Mouse (Mus musculus) myocyte (in vitro differentiated cells): ENCODE measurements around the gene Hebp2. TPM values are rescaled to one million over a fixed set of nuclear protein-coding genes. Genes with fewer than 3 reads are reported as not detected.
"Not testable (repeated sequence)": the region's sequence is repeated elsewhere in the genome, so short reads cannot be mapped to it uniquely, and the experiment has no call there.

ENCODE experiments used
- H3K27me3 ChIP-seq: one replicate; pipeline ENCODE4 v1.6.1; 2011; ENCODE audit not compliant: control insufficient read depth, insufficient read depth, insufficient read length
- H3K36me3 ChIP-seq: one replicate; pipeline ENCODE4 v1.6.1; 2011; ENCODE audit not compliant: control insufficient read depth, insufficient read depth
- H3K4me2 ChIP-seq: one replicate; pipeline ENCODE4 v1.6.1; 2011; ENCODE audit warnings: low read depth, control low read depth
- H3K4me3 ChIP-seq: one replicate; pipeline ENCODE4 v1.5.1; 2011; ENCODE audit warnings: mild to moderate bottlenecking, control low read depth, moderate library complexity
- H3K79me2 ChIP-seq: one replicate; pipeline ENCODE4 v1.6.1; 2011; ENCODE audit not compliant: control insufficient read depth, insufficient read depth
- H3ac ChIP-seq: one replicate; pipeline ENCODE4 v1.6.1; 2011; ENCODE audit not compliant: control insufficient read depth, insufficient read length
- CEBPB ChIP-seq: IDR thresholded peaks from 2 replicates; pipeline ENCODE4 v1.6.1; 2011; ENCODE audit warnings: mild to moderate bottlenecking, moderate library complexity; ENCODE audit not compliant: poor library complexity, insufficient read depth, severe bottlenecking
- E2F4 ChIP-seq: IDR thresholded peaks from one replicate; pipeline ENCODE4 v1.6.1; 2011; ENCODE audit warnings: mild to moderate bottlenecking, control low read depth, moderate library complexity; ENCODE audit not compliant: insufficient read depth
- MAX ChIP-seq: IDR thresholded peaks from one replicate; pipeline ENCODE4 v1.6.1; 2011; ENCODE audit warnings: low read depth, mild to moderate bottlenecking, control low read depth
- MYOD1 ChIP-seq, 3 experiments: IDR thresholded peaks; one replicate each; pipeline ENCODE4 v1.6.1; 2011; ENCODE audit warnings: control low read depth in 2 of 3, low read depth in 2 of 3, mild to moderate bottlenecking in 2 of 3, moderate library complexity in 1 of 3; ENCODE audit not compliant: insufficient read length in 2 of 3, control insufficient read depth in 1 of 3
- MYOG ChIP-seq, 3 experiments: IDR thresholded peaks; one replicate each; pipeline ENCODE4 v1.6.1; 2011; ENCODE audit warnings: control low read depth in 2 of 3, low read depth in 2 of 3, mild to moderate bottlenecking in 2 of 3; ENCODE audit not compliant: insufficient read length in 2 of 3, control insufficient read depth in 1 of 3, insufficient read depth in 1 of 3
- POLR2A ChIP-seq: IDR thresholded peaks from one replicate; pipeline ENCODE4 v1.6.1; 2011; ENCODE audit warnings: low read depth, mild to moderate bottlenecking, control low read depth, moderate library complexity; ENCODE audit not compliant: insufficient read length
- POLR2AphosphoS2 ChIP-seq: IDR thresholded peaks from one replicate; pipeline ENCODE4 v1.6.1; 2011; ENCODE audit warnings: low read depth, control low read depth; ENCODE audit not compliant: insufficient read length
- REST ChIP-seq: IDR thresholded peaks from one replicate; pipeline ENCODE4 v1.6.1; 2011; ENCODE audit warnings: mild to moderate bottlenecking, control low read depth, moderate library complexity; ENCODE audit not compliant: insufficient read depth, insufficient read length
- SRF ChIP-seq: IDR thresholded peaks from one replicate; pipeline ENCODE4 v1.6.1; 2011; ENCODE audit warnings: low read depth; ENCODE audit not compliant: control insufficient read depth, insufficient read length
- TCF12 ChIP-seq: IDR thresholded peaks from one replicate; pipeline ENCODE4 v1.6.1; 2011; ENCODE audit warnings: mild to moderate bottlenecking, control low read depth; ENCODE audit not compliant: poor library complexity, insufficient read depth, severe bottlenecking
- TCF3 ChIP-seq: IDR thresholded peaks from one replicate; pipeline ENCODE4 v1.6.1; 2011; ENCODE audit warnings: low read depth, control low read depth; ENCODE audit not compliant: insufficient read length
- USF1 ChIP-seq: IDR thresholded peaks from one replicate; pipeline ENCODE4 v1.6.1; 2011; ENCODE audit warnings: low read depth, mild to moderate bottlenecking, control low read depth, moderate library complexity
- polyA plus RNA-seq: library from polyadenylated mRNA; unstranded; fragments of >200 nt; fragmentation: generic; extraction: Trizol; gene quantifications from one replicate; pipeline ENCODE4 v1.2.1, GENCODE M21; 2012; ENCODE audit warnings: missing spikeins

Hebp2 gene
- polyA plus RNA-seq, 1 experiment, result 9.7 TPM

GRCm38 (mm10) chr10:18561445-18561844 lies 15.6 kb upstream of the Hebp2 start:
- Histone ChIP-seq H3K36me3 (no peaks in the 10 kb centered on the region), H3K4me3 (no peak overlapping the region), H3K4me2 (no peak overlapping the region), H3ac (no peak overlapping the region), H3K79me2 (no peaks in the 10 kb centered on the region), H3K27me3 (no peaks in the 10 kb centered on the region)
- no peak for TF ChIP-seq MYOD1 (IDR thresholded peaks at IDR 0.05; ENCODE audit: control insufficient read depth in 1 of 3, insufficient read length in 2 of 3, low read depth in 2 of 3)
- no peak for TF ChIP-seq MYOG (IDR thresholded peaks at IDR 0.05; ENCODE audit: control insufficient read depth in 1 of 3, insufficient read depth in 1 of 3, insufficient read length in 2 of 3, low read depth in 2 of 3)
- no peak for TF ChIP-seq CEBPB
- TF ChIP-seq REST, result no peak
- TF ChIP-seq POLR2AphosphoS2, result no peak
- TF ChIP-seq POLR2A, result no peak
- TF ChIP-seq USF1, result no peak
- no peak for TF ChIP-seq MAX
- no peak for TF ChIP-seq TCF3
- TF ChIP-seq TCF12, result no peak
- no peak for TF ChIP-seq E2F4

GRCm38 (mm10) chr10:18559076-18559475 lies 13.2 kb upstream of the Hebp2 start:
- H3K79me2 ChIP-seq, H3K27me3 ChIP-seq: not testable (repeated sequence)

GRCm38 (mm10) chr10:18549321-18550216 lies 3.7 kb upstream of the Hebp2 start:
- Histone ChIP-seq H3K79me2 (no peaks in the 10 kb centered on the region), H3K4me2 (no peak overlapping the region), H3K4me3 (no peak overlapping the region), H3ac (no peak overlapping the region), H3K27me3 (no peaks in the 10 kb centered on the region), H3K36me3 (no peaks in the 10 kb centered on the region)
- TF ChIP-seq POLR2A (no peak), CEBPB (no peak)

More at GRCm38 (mm10) chr10:18559076-18559475, 13.2 kb upstream of the Hebp2 start:
- H3K4me2 ChIP-seq, H3ac ChIP-seq, H3K4me3 ChIP-seq, H3K36me3 ChIP-seq: not testable (repeated sequence)

GRCm38 (mm10) chr10:18547381-18547780 lies 1.5 kb upstream of the Hebp2 start:
- H3K79me2 ChIP-seq, result no peaks in the 10 kb centered on the region
- TF ChIP-seq POLR2A, result no peak
- no peak for TF ChIP-seq USF1
- no peak for TF ChIP-seq SRF
- TF ChIP-seq MYOG (IDR thresholded peaks at IDR 0.05; ENCODE audit: control insufficient read depth in 1 of 3, insufficient read depth in 1 of 3, insufficient read length in 2 of 3, low read depth in 2 of 3), result no peak
- TF ChIP-seq MAX, result no peak
- TF ChIP-seq POLR2AphosphoS2, result no peak
- TF ChIP-seq REST, result no peak
- no peak for TF ChIP-seq TCF12
- no peak for TF ChIP-seq CEBPB
- TF ChIP-seq TCF3, result no peak
- no peak for TF ChIP-seq E2F4
- TF ChIP-seq MYOD1 (IDR thresholded peaks at IDR 0.05; ENCODE audit: control insufficient read depth in 1 of 3, insufficient read length in 2 of 3, low read depth in 2 of 3), result no peak

GRCm38 (mm10) chr10:18545309-18545708 lies 567 bp downstream of the Hebp2 start:
- peak overlapping the region; percentile 30 for H3K4me3 ChIP-seq
- no peaks in the 10 kb centered on the region for H3K79me2 ChIP-seq
- no peaks in the 10 kb centered on the region for H3K36me3 ChIP-seq
- H3ac ChIP-seq, result no peak overlapping the region
- TF ChIP-seq POLR2AphosphoS2 (no peak), TCF3 (no peak), MAX (no peak), E2F4 (no peak), USF1 (no peak), TCF12 (no peak), SRF (no peak), CEBPB (no peak), MYOG (IDR thresholded peaks at IDR 0.05; ENCODE audit: control insufficient read depth in 1 of 3, insufficient read depth in 1 of 3, insufficient read length in 2 of 3, low read depth in 2 of 3) (no peak), MYOD1 (IDR thresholded peaks at IDR 0.05; ENCODE audit: control insufficient read depth in 1 of 3, insufficient read length in 2 of 3, low read depth in 2 of 3) (no peak), POLR2A (no peak), REST (no peak)
- H3K4me2 ChIP-seq, result peak overlapping the region; percentile 91
- H3K27me3 ChIP-seq, result no peaks in the 10 kb centered on the region

More at GRCm38 (mm10) chr10:18547381-18547780, 1.5 kb upstream of the Hebp2 start:
- Histone ChIP-seq H3ac (no peak overlapping the region), H3K27me3 (no peaks in the 10 kb centered on the region), H3K4me3 (no peak overlapping the region), H3K36me3 (no peaks in the 10 kb centered on the region), H3K4me2 (peak overlapping the region; percentile 13)
